Mouse (Mus musculus) left cerebral cortex, adult 11 months (tissue): ENCODE measurements around the gene Klk1b27.
"Not testable (repeated sequence)": the region's sequence is repeated elsewhere in the genome, so short reads cannot be mapped to it uniquely, and the experiment has no call there.

ENCODE experiments used
- DNase-seq: peaks from one replicate; pipeline ENCODE4 v3.0.0; 2022; ENCODE audit warnings: low spot score

Gene Klk1b27

DNA sequence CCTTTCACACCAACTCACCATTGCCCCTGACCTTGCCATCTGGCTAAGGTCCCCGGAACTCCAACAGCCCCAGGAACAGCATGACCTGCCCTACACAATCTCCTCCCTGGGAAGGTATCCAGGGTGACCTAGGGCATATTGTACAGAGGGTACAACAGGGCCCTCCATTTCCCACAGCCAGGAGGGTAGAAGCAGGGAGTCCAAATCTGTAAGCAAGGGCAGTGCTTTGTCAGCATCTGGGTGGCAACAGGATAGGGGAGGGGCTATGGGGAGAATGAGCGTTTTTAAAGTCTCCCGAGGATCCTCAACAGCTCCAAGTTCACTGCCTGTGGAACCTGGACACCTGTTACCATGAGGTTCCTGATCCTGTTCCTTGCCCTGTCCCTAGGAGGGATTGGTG is at the start of gene Klk1b27:
TSS of gene Klk1b27 (plus strand) at position 301 of the 400 bp plus-strand sequence.
- not testable (repeated sequence) for DNase-seq

DNA sequence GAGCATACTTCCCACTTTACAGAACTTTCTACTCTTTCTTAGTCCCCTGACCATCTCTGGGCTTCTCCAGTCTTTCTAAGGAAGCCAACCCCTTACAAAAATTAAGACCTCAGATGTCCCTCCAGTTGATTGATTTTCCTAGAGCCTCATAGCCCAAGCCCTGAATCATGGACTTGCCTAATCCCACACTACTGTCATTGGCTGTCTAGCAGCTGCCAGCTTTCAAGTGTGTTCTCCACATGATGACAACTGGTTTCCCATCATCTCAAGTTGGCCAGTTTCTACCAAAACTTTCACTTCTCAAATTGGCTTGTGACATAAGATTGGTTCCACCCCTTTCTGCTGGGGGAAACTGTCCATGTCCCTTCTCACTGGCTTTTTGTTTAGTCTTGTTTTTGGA is 47.2 kb upstream of the Klk1b27 start:
- no peak for DNase-seq

DNA sequence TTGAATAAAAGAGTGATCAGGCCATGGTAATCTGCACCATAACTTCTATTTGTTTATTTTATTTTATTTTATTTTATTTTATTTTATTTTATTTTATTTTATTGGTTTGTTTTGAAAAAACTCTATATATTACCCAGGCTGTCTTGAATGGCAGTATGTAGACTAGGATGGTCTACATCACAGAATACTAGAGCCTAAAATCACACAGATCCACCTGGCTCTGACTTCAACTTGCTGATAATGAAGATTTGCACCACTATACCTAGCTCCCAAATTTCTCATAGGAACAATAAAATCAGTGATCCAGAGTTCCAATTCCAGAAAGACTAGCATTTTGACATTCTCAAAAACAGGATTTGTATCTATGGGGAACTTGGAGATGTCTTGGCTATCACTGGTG is 40.2 kb upstream of the Klk1b27 start, which contains the start of gene Klk1b26:
TSS of gene Klk1b26 (plus strand) at position 301 of the 400 bp plus-strand sequence.
- DNase-seq, result not testable (repeated sequence)

DNA sequence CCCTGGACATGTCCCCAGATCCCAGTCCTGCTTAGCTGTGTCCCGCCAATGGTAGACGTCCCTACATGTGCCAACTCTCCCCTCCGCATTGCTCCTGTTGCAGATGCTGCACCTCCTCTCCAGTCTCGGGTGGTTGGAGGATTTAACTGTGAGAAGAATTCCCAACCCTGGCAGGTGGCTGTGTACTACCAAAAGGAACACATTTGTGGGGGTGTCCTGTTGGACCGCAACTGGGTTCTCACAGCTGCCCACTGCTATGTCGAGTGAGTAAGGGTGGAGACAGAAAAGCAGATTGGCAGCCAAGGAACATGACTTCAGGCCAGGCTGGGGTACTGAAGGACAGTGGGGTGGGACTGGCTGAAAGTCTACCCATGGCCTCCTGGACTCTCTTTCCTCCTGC is 37.4 kb upstream of the Klk1b27 start:
- DNase-seq, result peak; percentile 0

DNA sequence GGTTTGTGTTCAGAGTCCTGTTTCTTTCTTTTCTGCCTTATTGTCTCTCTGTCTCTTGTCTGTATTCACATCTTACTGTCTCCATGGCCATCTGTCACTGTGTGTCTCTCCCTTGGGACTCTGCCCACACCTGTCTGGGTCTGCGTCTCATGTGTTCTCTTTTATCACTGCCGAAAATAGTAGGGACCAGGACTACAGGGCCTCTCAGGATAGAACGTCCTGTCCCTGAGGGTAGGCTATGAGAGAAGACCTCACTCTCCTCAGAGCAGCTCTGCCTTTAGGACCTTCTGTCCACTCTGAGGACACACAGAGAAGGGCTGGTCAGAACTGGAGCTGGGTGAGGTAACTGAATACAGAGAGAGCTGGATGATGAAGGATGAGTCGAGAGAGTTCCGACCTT is 37.0 kb upstream of the Klk1b27 start:
- no peak for DNase-seq

DNA sequence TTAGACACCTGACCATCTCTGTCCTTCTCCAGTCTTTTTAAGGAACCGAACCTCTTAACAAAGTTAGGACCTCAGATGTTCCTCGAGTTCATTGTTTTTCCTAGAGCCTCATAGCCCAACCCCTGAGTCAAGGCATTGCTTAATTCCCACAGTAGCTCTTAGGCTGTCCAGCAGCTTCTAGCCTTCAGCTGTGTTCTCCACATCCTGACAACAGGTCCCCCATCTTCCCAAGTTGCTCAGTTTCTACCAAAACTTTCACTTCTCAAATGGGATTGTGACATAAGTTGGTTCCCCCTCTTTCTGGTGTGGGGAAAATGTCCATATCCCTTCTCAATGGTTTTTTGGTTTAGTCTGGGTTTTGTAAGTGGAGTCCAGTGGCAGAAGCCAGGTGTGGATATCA is 20.0 kb downstream of the Klk1b27 start:
- DNase-seq, result no peak

- no peak for DNase-seq
Measured at GRCm38 (mm10) chr7:44077703-44078102, 25.6 kb downstream of the Klk1b27 start.

DNA sequence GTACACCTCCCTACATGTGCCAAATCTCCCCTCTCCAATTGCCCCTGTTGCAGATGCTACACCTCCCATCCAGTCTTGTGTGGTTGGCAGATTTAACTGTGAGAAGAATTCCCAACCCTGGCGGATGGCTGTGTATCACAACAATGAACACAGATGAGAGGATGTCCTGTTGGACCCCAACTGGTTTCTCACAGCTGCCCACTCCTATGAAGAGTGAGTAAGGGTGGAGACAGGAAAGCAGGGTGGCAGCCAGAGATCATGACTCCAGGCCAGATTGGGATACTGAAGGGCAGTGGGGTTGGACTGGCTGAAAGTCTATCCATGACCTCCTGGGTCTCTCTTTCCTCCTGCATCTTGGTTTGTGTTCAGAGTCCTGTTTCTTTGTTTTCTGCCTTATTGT is 44.0 kb downstream of the Klk1b27 start:
- DNase-seq, result no peak

DNA sequence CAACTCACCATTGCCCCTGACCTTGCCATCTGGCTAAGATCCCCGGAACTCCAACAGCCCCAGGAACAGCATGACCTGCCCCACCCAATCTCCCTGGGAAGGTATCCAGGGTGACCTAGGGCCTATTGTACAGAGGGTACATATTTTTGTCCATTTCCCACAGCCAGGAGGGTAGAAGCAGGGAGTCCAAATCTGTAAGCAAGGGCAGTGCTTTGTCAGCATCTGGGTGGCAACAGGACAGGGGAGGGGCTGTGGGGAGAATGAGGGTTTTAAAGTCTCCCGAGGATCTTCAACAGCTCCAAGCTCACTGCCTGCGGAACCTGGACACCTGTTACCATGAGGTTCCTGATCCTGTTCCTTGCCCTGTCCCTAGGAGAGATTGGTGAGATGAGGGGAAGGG is 49.9 kb downstream of the Klk1b27 start, which contains the start of gene Klk1b21:
TSS of gene Klk1b21 (plus strand) at position 301 of the 400 bp plus-strand sequence.
- not testable (repeated sequence) for DNase-seq
